Mouse (Mus musculus): ENCODE measurements around the gene Metap1. TPM values are rescaled to one million over a fixed set of nuclear protein-coding genes. Genes with fewer than 3 reads are reported as not detected.
A peak's percentile ranks its signal among the peaks of the same experiment; 100 is the strongest.

Metap1 gene
- polyA plus RNA-seq, 1 experiment from 2014 or later: 33.1 TPM

MicroRNA genes within 50 kb of the gene (microRNA counts, 519-probe panel; counts per million panel counts)
- 582 counts per million, percentile 70 among the panel's probes with 10 or more counts for microRNA mmu-miR-1956

Small RNA genes lying within 50 kb of the gene (microRNA-seq; reads per million reads assigned to microRNA genes)
- not detected for gene Mir1956

Other genes with a start within 250 kb of the Metap1 start
- gene Adh1, start 228.5 kb downstream of the Metap1 start, polyA plus RNA-seq (2016; fragmentation: Nextera tagmentation; extraction: Ambion mirVana): 0.92 and 0.97 TPM in 2 replicates
- not detected in 2 replicates for gene Adh6a, start 176.2 kb downstream of the Metap1 start, polyA plus RNA-seq (2016; fragmentation: Nextera tagmentation; extraction: Ambion mirVana)
- gene Adh6b, start 147.7 kb downstream of the Metap1 start, polyA plus RNA-seq (2016; fragmentation: Nextera tagmentation; extraction: Ambion mirVana): 0.41 and 0.68 TPM in 2 replicates
- gene Adh4, start 74.0 kb downstream of the Metap1 start, polyA plus RNA-seq (2016; fragmentation: Nextera tagmentation; extraction: Ambion mirVana): 0.20 TPM in 1 of 2 replicates, not detected in the other
- 96.7 and 98.9 TPM in 2 replicates for gene Adh5, start 46.4 kb downstream of the Metap1 start, polyA plus RNA-seq (2016; fragmentation: Nextera tagmentation; extraction: Ambion mirVana)
- gene Eif4e, start 36.7 kb upstream of the Metap1 start, polyA plus RNA-seq (2016; fragmentation: Nextera tagmentation; extraction: Ambion mirVana): 251 and 254 TPM in 2 replicates